Mouse (Mus musculus): Measurements from ENCODE around the gene Clec4b2. TPM values are rescaled to one million over a fixed set of nuclear protein-coding genes. Genes with fewer than 3 reads are reported as not detected.
"Not testable (repeated sequence)": the region's sequence is repeated elsewhere in the genome, so short reads cannot be mapped to it uniquely, and the experiment has no call there.

Gene Clec4b2
- polyA plus RNA-seq, 1 experiment from 2014 or later, result not detected

DNA sequence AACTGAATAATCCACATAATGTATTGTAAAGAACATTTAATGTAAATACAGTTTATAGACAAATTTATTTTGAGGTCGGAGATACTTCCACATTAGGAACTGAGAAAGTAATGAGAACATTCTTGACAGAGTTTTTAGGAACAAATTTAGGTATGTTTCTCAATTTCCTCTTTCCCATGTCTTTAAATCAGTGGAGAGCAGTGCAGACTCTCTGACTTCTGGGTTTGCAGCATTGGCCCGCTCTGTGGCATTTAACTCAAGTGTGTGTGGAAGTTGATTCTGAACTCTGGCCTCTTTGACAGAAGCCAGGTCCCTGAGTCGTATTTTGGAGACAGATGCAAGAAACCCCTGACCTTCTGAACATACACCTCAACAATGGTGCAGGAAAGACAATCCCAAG is 57.0 kb downstream of the Clec4b2 start, which contains the start of gene Clec4n:
Gene Clec4n (plus strand): TSS at position 200 of the 400 bp plus-strand sequence.
- 77% methylated on average over 3 of the region's 3 CpGs for WGBS
- no peak for DNase-seq (ENCODE audit: low spot score)
- Histone ChIP-seq H3K4me3 (no peak within 1 kb of the TSS), H3K4me1 (no peaks in the 10 kb centered on the region), H3K27ac (replicated peaks) (no peak within 1 kb of the TSS), H3K36me3 (replicated peaks) (no peaks in the 10 kb centered on the region), H3K9me3 (no peaks in the 10 kb centered on the region), H3K27me3 (replicated peaks; ENCODE audit: low read depth, poor library complexity, severe bottlenecking) (no peaks in the 10 kb centered on the region)

DNA sequence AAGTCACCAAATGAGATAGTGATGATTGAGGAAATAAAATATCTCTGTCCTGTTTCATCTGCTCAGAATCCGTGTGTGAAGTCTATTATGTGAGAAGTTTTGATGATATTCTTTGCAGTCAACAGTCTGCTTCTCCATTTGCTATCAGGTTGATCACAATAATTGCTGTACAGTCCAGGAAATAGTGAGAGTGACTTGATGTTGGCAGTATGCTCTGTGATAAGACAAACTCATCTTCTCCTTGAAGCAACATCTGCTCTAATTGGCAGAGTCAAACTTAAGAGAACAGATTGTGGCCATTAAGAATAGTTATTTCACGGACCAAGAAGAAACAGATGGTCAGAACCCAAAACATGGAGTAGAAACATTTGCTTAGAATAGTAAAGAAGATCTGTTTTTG is 58.5 kb downstream of the Clec4b2 start:
- H3K27ac ChIP-seq (replicated peaks), result no peak overlapping the region
- no peak for DNase-seq (ENCODE audit: low spot score)
- H3K4me3 ChIP-seq, result no peak overlapping the region
- H3K36me3 ChIP-seq (replicated peaks), result no peaks in the 10 kb centered on the region
- 87% methylated on average over 2 of the region's 2 CpGs for WGBS
- H3K9me3 ChIP-seq, result no peaks in the 10 kb centered on the region
- H3K27me3 ChIP-seq (replicated peaks; ENCODE audit: low read depth, poor library complexity, severe bottlenecking), result no peaks in the 10 kb centered on the region
- H3K4me1 ChIP-seq, result no peaks in the 10 kb centered on the region

DNA sequence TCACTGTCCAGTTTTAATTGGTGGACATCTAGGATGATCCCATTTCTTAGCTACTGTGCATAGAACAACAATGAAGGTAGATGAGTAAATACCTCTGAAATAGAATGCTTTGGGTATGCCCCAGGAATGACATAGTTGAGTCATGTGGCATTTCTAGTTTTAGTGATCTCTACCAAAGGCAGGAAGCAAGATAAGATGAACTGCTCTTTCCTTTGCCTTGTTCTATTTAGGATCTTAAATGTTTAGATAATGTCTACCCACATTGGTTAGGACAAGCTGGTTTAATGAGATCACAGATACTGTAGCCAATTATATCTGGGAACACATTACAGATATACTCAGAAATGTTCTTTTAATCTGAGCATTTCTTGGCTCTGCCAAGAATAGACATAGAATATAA is 64.9 kb downstream of the Clec4b2 start:
- no peak overlapping the region for H3K4me3 ChIP-seq

DNA sequence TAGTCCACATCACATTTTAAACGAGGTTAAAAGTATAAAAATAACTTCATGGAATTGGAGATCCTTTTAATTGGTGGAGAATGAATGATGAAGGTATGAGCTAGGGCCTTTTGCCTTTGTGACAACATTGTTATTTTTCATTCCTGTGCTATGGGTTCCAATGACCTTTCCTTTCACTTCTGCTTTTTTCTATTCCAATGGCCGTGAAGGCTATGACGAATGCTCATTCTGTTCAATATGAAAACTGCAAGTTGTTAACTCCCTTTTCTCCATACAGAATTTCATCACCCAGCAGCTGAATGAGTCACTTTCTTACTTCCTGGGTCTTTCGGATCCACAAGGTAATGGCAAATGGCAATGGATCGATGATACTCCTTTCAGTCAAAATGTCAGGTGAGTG is 71.5 kb downstream of the Clec4b2 start:
- Histone ChIP-seq H3K36me3 (replicated peaks) (no peaks in the 10 kb centered on the region), H3K27me3 (replicated peaks; ENCODE audit: low read depth, poor library complexity, severe bottlenecking) (no peaks in the 10 kb centered on the region), H3K4me3 (no peak overlapping the region), H3K9me3 (no peaks in the 10 kb centered on the region), H3K4me1 (no peaks in the 10 kb centered on the region), H3K27ac (replicated peaks) (no peak overlapping the region)
- WGBS, result 84% methylated on average over 5 of the region's 5 CpGs
- DNase-seq (ENCODE audit: low spot score), result no peak

More for the DNA sequence above, 64.9 kb downstream of the Clec4b2 start:
- Histone ChIP-seq H3K36me3 (replicated peaks) (no peaks in the 10 kb centered on the region), H3K27ac (replicated peaks) (no peak overlapping the region), H3K9me3 (no peaks in the 10 kb centered on the region), H3K4me1 (no peaks in the 10 kb centered on the region), H3K27me3 (replicated peaks; ENCODE audit: low read depth, poor library complexity, severe bottlenecking) (no peaks in the 10 kb centered on the region)
- no peak for DNase-seq (ENCODE audit: low spot score)

DNA sequence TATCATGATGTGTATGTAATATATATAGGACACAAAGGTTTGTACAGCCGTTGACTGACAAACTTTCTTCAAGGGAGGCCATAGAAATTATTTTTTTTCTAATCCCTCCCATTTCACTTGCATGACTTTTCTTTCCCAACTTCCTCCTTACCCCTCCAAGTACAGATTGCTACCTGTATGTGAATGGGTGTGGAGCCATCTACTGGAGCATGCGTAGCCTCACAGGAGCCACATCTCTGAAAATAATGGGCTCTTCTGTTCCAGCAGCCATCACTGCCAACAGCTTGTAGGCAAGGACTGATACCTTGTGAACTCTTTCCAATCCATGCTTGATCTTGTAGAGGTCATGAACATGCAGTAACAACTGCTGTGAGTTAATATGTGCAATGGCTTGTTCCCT is 76.2 kb downstream of the Clec4b2 start:
- H3K27ac ChIP-seq (replicated peaks); H3K4me1 ChIP-seq; H3K9me3 ChIP-seq; H3K4me3 ChIP-seq; H3K27me3 ChIP-seq (replicated peaks; ENCODE audit: low read depth, poor library complexity, severe bottlenecking); H3K36me3 ChIP-seq (replicated peaks); DNase-seq (ENCODE audit: low spot score): not testable (repeated sequence)
- WGBS, result 86% methylated on average over 2 of the region's 2 CpGs

DNA sequence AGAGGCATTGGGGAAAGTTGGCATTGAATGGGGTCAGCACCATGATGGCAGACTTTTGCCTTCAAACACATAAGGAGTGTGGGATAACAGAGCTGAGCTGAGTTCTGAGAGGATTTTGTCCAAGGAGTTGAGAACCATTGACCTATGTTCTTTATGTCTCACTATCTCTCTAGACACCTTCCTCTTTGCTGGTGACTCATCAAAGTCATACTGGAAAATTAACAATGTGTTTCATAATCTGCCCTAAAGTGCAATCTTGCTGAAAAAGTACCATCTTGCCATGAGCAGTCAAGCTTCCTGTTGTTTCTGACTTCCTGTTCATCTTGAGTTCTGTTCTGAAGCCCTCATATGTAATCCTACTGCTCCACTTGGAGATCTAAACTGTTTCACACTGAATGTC is 80.0 kb downstream of the Clec4b2 start:
- no peak overlapping the region for H3K4me3 ChIP-seq
- no peak for DNase-seq (ENCODE audit: low spot score)
- no peaks in the 10 kb centered on the region for H3K27me3 ChIP-seq (replicated peaks; ENCODE audit: low read depth, poor library complexity, severe bottlenecking)
- no peaks in the 10 kb centered on the region for H3K36me3 ChIP-seq (replicated peaks)
- H3K4me1 ChIP-seq, result no peaks in the 10 kb centered on the region
- peaks cover 4% of the 10 kb centered on the region; the same call in 1 of the 2 replicates for H3K9me3 ChIP-seq
- H3K27ac ChIP-seq (replicated peaks), result no peak overlapping the region

Other genes starting within 250 kb of the Clec4b2 start
- 0.34 TPM in 2 replicates for gene Clec4a3, start 220.4 kb upstream of the Clec4b2 start, polyA plus RNA-seq (2016; fragmentation: Nextera tagmentation; extraction: Ambion mirVana)
- not detected in 2 replicates for gene Clec4a4, start 182.5 kb upstream of the Clec4b2 start, polyA plus RNA-seq (2016; fragmentation: Nextera tagmentation; extraction: Ambion mirVana)
- not detected in 2 replicates for gene Clec4b1, start 122.9 kb upstream of the Clec4b2 start, polyA plus RNA-seq (2016; fragmentation: Nextera tagmentation; extraction: Ambion mirVana)
- 0.69 and 0.72 TPM in 2 replicates for gene Clec4a2, start 66.5 kb upstream of the Clec4b2 start, polyA plus RNA-seq (2016; fragmentation: Nextera tagmentation; extraction: Ambion mirVana)
- not detected in 2 replicates for gene Clec4n, start 57.0 kb downstream of the Clec4b2 start, polyA plus RNA-seq (2016; fragmentation: Nextera tagmentation; extraction: Ambion mirVana)
- gene Clec4d, start 89.2 kb downstream of the Clec4b2 start, polyA plus RNA-seq (2016; fragmentation: Nextera tagmentation; extraction: Ambion mirVana), result not detected in 2 replicates
- gene Clec4e, start 117.0 kb downstream of the Clec4b2 start, polyA plus RNA-seq (2016; fragmentation: Nextera tagmentation; extraction: Ambion mirVana), result not detected in 2 replicates
- not detected in 2 replicates for gene Vmn2r19, start 135.4 kb downstream of the Clec4b2 start, polyA plus RNA-seq (2016; fragmentation: Nextera tagmentation; extraction: Ambion mirVana)
- gene Vmn2r20, start 245.2 kb downstream of the Clec4b2 start, polyA plus RNA-seq (2016; fragmentation: Nextera tagmentation; extraction: Ambion mirVana), result not detected in 2 replicates

Data from embryonic facial prominence, embryonic 10.5 days (tissue).